Mouse (Mus musculus) liver, embryonic 12.5 days (tissue): ENCODE measurements around the gene Adh7. TPM values are rescaled to one million over a fixed set of nuclear protein-coding genes. Genes with fewer than 3 reads are reported as not detected.

Experiments used
- ATAC-seq: fragments of 200-750 bp; cut with Nextera tagmentation; 2 replicates; pipeline ENCODE4 v1.8.0; 2017; ENCODE audit warnings: moderate number of reproducible peaks, mild to moderate bottlenecking, moderate library complexity
- H3K27ac ChIP-seq: fragments of 300-500 bp; sonication (generic); 2 replicates; pipeline ENCODE4 v1.5.1; 2016; ENCODE audit warnings: mild to moderate bottlenecking
- H3K27me3 ChIP-seq: fragments of 300-500 bp; sonication (generic); replicated peaks from 2 replicates; pipeline ENCODE4 v1.6.1; 2016; ENCODE audit warnings: mild to moderate bottlenecking, moderate library complexity
- H3K36me3 ChIP-seq: fragments of 300-500 bp; sonication (generic); 2 replicates; pipeline ENCODE4 v1.6.1; 2016; ENCODE audit warnings: mild to moderate bottlenecking, moderate library complexity
- H3K4me1 ChIP-seq: fragments of 300-500 bp; sonication (generic); 2 replicates; pipeline ENCODE4 v1.6.1; 2016
- H3K4me2 ChIP-seq: fragments of 300-500 bp; sonication (generic); 2 replicates; pipeline ENCODE4 v1.6.1; 2016; ENCODE audit warnings: mild to moderate bottlenecking, moderate library complexity
- H3K4me3 ChIP-seq: fragments of 300-500 bp; sonication (generic); 2 replicates; pipeline ENCODE4 v1.5.1; 2016; ENCODE audit warnings: mild to moderate bottlenecking, moderate library complexity
- H3K9ac ChIP-seq: fragments of 300-500 bp; sonication (generic); 2 replicates; pipeline ENCODE4 v1.6.1; 2016; ENCODE audit warnings: mild to moderate bottlenecking, moderate library complexity
- H3K9me3 ChIP-seq: fragments of 300-500 bp; sonication (generic); replicated peaks from 2 replicates; pipeline ENCODE4 v1.6.1; 2016; ENCODE audit warnings: mild to moderate bottlenecking, moderate library complexity
- WGBS: fragments of 180-500 bp; shearing (Covaris S2); methylation state at CpG from one replicate; pipeline ENCODE4 v1.1.7; 2016; ENCODE audit not compliant: insufficient replicate concordance; 5-methylcytosine and 5-hydroxymethylcytosine counted together
- polyA plus RNA-seq: library from polyadenylated mRNA; unstranded; fragments of >200 nt; fragmentation: Nextera tagmentation; extraction: Ambion mirVana; gene quantifications from 2 replicates; pipeline ENCODE4 v1.2.1, GENCODE M21; 2016

The Adh7 gene
- polyA plus RNA-seq, 1 experiment from 2014 or later: 0.26 TPM

DNA sequence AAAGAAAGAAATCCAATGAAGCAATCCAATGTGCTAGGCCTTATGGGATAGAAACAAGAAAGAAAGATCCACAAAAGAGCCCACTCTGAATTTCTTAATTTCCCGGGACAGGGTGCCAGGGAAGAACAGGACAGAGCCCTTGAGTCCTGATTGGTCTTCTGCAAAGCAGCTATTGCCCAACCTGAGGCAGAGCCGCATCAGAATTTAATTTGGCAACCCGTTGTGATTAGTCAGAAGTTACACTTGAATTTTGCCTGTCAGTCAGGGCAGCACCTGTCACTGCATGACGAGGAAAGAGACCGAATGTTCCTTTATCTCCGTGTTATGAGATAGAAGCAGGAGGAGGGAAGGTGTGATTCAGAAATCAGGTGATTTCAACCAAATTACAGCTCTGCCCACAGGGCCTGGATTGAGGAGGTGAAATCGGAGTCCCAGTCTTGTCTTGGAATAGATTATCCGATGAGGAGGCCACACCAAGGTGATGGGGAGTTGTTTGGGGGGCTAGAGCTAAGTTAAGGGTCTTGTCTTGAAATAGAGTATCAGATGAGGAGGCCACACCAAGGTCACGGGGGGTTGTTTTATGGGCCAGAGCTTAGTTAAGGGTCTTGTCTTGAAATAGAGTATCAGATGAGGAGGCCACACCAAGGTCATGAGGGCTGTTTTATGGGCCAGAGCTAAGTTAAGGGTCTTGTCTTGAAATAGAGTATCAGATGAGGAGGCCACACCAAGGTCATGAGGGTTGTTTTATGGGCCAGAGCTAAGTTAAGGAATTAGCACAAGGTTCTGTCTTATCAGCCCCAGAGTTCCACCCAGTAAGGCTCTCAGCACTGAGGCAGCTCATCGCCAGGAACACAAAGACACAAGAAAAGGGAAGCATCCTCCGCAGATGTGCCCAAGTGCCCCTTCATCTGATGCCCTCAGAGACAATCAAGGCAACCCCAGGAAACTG, 43.4 kb downstream of the Adh7 start, which contains the start of gene Adh1:
Adh1 (plus strand) TSS at position 271 of the 949 bp plus-strand sequence.
- H3K27ac ChIP-seq: no peak within 1 kb of the TSS
- 56% methylated on average over 11 of the region's 11 CpGs for WGBS
- no peaks in the 10 kb centered on the region for H3K9me3 ChIP-seq
- no peaks in the 10 kb centered on the region for H3K36me3 ChIP-seq
- no peak within 1 kb of the TSS for H3K4me3 ChIP-seq
- no peaks in the 10 kb centered on the region for H3K4me1 ChIP-seq
- H3K27me3 ChIP-seq: no peaks in the 10 kb centered on the region
- no peak for ATAC-seq
- H3K9ac ChIP-seq: no peak within 1 kb of the TSS
- no peak within 1 kb of the TSS for H3K4me2 ChIP-seq

DNA sequence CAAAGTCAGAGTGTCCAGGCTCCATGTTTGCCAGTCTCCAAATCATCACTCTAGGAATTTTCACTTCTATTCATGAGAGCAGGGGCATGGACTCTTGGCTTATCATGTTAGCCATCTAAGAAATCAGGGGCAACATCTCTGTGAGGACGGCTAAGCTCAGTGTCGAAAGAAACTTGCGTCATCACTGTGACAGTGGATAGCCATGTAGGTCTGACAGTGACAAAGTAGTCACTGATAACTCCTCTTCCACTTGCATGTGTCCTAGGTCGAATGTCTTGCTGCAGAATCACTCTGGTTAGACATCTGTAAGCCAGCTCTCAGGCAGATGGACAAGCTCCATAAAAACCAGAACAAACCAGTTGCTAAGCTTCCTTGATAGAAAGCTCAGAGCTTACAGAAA, 45.0 kb downstream of the Adh7 start:
- Histone ChIP-seq H3K27me3 (no peaks in the 10 kb centered on the region), H3K4me3 (no peak overlapping the region), H3K4me1 (no peaks in the 10 kb centered on the region), H3K9ac (no peak overlapping the region), H3K27ac (no peak overlapping the region), H3K36me3 (no peaks in the 10 kb centered on the region), H3K9me3 (no peaks in the 10 kb centered on the region), H3K4me2 (no peak overlapping the region)
- no peak for ATAC-seq
- WGBS: 49% methylated on average over 4 of the region's 4 CpGs

DNA sequence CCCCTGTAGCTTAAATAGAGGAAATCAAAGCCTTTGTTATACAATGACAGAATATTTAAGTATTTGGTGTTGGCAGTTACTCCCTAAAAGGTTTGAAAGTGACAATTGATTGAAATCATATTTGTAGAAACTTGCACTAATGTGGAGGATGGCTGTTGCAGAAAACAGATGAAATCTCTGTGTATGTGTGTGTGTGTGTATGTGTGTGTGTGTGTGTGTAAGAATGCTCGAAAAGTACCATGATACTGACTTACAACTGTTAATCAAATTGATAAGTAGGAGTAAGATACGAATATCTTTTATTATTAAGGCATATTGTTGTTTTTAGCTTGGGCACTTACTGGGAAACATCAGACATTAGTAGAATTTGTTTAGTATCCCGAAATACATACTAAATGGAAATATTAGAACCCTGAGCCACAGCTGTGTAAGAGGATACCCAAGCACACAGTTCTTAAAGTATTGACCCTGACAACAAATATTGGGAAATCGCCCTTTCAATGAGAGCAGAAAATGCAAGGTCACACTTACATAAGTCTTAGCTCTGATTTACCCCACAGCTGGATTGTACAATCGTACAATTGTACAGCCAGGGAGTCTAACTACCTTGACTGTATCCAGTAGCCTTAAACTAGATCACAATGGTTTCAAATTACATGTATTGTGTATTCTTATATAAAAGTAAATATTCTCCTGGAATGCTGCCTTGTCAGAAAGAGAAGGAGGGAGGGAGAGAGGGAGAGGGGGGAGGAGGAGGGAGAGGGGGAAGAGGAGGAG, 45.8 kb downstream of the Adh7 start:
- ATAC-seq: no peak
- H3K27me3 ChIP-seq: no peaks in the 10 kb centered on the region
- WGBS: 45% methylated on average over 5 of the region's 5 CpGs

DNA sequence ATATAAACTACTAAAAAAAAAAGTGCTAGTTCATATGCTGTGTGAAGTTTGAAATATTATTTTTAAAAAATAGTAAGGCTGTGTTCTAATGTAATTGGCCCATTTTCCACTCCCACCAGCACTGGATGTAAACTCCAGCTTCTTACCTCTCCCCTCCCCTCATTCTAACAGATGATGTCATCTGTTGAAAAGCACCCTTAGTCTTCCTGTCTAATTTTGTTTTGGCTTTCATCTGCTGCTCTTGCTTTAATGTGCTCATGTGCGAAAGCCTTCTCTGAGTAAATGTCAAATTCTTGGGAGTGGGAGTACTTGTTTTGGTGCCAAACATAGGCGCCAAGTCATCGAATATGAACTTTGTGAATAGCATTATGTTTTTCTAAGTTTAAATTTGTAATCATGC, 47.1 kb downstream of the Adh7 start:
- no peak overlapping the region for H3K4me2 ChIP-seq
- H3K9ac ChIP-seq: no peak overlapping the region
- H3K36me3 ChIP-seq: no peaks in the 10 kb centered on the region
- no peak overlapping the region for H3K4me3 ChIP-seq
- no peaks in the 10 kb centered on the region for H3K4me1 ChIP-seq
- no peaks in the 10 kb centered on the region for H3K27me3 ChIP-seq
- ATAC-seq: no peak
- WGBS: 68% methylated on average over 3 of the region's 3 CpGs
- no peaks in the 10 kb centered on the region for H3K9me3 ChIP-seq
- H3K27ac ChIP-seq: no peak overlapping the region

More for the DNA sequence above, 45.8 kb downstream of the Adh7 start:
- Histone ChIP-seq H3K27ac (no peak overlapping the region), H3K4me2 (no peak overlapping the region), H3K4me1 (no peaks in the 10 kb centered on the region), H3K9ac (no peak overlapping the region), H3K4me3 (no peak overlapping the region), H3K9me3 (no peaks in the 10 kb centered on the region), H3K36me3 (no peaks in the 10 kb centered on the region)

DNA sequence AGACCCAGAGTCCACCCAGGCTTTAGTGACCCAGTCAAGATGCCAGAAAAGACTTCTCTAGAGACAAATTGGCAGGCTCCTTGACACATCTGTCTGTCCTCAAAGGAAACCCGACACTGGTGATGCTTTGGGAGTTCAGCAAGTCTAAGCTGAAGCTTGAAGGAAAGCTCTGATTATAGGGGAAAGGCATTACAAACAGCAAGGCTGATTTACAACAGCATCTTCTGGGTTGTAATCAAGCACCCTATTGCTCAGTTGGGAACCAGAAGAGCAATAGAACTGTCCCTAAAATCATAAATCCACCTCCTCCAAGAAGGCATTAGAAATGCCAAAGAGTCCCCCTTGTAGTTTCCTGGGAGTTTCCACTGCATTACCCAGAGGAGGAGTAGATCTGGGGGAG, 52.9 kb downstream of the Adh7 start:
- H3K4me3 ChIP-seq: no peak overlapping the region
- no peak overlapping the region for H3K4me2 ChIP-seq
- no peak overlapping the region for H3K9ac ChIP-seq
- no peaks in the 10 kb centered on the region for H3K4me1 ChIP-seq
- H3K9me3 ChIP-seq: no peaks in the 10 kb centered on the region
- H3K36me3 ChIP-seq: no peaks in the 10 kb centered on the region
- ATAC-seq: no peak
- 31% methylated on average over 1 of the region's 1 CpGs for WGBS
- H3K27ac ChIP-seq: no peak overlapping the region
- H3K27me3 ChIP-seq: no peaks in the 10 kb centered on the region

DNA sequence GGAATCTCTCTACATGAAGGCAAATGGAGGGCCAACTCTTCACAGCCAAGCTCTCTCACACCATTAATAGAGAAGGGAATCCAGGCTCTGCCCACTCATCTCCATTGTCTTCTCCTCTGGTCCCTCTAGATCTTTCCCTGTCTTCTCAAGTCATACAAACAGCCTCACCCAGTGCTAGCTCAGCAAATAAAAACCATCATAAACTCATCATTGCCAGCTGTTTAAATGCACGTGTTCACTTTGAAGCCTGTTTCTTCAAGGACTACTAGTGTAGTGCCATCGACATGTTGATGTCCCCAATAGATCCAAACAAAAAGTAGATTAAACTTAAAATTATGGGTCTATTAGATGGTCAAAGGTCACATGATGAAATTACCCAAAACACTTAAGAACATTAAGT, 53.7 kb downstream of the Adh7 start:
- no peaks in the 10 kb centered on the region for H3K27me3 ChIP-seq
- no peak overlapping the region for H3K9ac ChIP-seq
- H3K4me2 ChIP-seq: no peak overlapping the region
- ATAC-seq: no peak
- H3K4me3 ChIP-seq: no peak overlapping the region
- H3K4me1 ChIP-seq: no peaks in the 10 kb centered on the region
- no peaks in the 10 kb centered on the region for H3K9me3 ChIP-seq
- WGBS: 70% methylated on average over 2 of the region's 2 CpGs
- no peaks in the 10 kb centered on the region for H3K36me3 ChIP-seq
- H3K27ac ChIP-seq: no peak overlapping the region

DNA sequence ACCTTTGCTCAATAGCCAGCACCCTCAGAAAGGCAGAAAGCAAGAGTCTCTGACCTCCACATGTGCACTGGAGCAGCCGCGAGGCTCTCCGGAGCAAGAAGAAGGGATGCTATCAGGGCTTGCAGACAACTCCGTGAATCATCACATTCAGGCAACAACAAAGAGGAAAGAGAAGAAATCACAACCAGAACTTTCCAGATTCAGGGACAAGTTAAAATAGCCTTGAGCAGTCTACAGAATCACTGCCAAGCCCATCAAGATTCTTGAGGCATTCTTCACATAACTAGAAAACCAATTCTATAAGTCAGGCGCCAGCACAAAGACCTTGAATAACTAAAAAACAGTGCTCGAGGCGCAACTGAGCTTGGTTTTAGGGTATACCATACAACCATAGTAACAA, 55.5 kb downstream of the Adh7 start:
- 76% methylated on average over 7 of the region's 7 CpGs for WGBS
- Histone ChIP-seq H3K4me1 (no peaks in the 10 kb centered on the region), H3K9ac (no peak overlapping the region)

DNA sequence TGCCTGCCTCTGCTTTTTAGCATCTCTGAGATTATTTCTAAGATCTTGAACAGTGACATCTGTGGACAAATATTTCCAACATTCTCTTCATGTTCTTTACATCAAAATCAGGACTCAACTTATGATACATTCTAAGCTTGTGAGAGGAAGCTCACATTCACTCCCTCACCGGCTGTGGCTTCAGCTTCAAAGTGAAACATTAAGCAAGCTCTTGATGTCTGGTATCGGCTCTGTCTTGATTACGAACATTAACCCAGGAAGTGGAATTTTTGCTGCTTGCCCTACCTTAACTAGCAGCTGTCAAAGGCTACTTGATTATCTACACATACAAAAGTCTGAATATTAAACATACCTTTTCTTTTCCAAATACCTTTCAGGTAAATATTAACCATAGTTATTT, 57.5 kb downstream of the Adh7 start:
- 63% methylated on average over 3 of the region's 3 CpGs for WGBS
- H3K9ac ChIP-seq: no peak overlapping the region
- H3K4me2 ChIP-seq: no peak overlapping the region

More for the DNA sequence above, 55.5 kb downstream of the Adh7 start:
- Histone ChIP-seq H3K9me3 (no peaks in the 10 kb centered on the region), H3K36me3 (no peaks in the 10 kb centered on the region), H3K4me3 (no peak overlapping the region), H3K27me3 (no peaks in the 10 kb centered on the region), H3K27ac (no peak overlapping the region), H3K4me2 (no peak overlapping the region)
- ATAC-seq: no peak

DNA sequence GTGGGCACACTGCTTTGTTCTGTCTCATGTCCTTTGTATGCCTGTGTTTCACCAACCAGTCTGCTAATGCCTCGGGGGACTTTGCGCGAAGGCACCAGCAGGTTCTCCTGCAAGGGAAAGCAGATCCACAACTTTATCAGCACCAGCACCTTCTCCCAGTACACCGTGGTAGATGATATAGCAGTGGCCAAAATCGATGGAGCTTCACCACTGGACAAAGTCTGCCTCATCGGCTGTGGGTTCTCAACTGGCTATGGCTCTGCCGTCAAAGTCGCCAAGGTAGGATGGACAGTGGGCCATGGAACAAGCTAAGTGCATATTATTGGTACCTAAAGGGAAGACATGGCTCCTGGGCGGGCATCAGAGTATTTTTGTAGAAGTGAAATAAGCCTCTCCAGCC, 65.0 kb downstream of the Adh7 start:
- Histone ChIP-seq H3K4me2 (no peak overlapping the region), H3K27ac (no peak overlapping the region), H3K4me1 (no peaks in the 10 kb centered on the region), H3K27me3 (no peaks in the 10 kb centered on the region), H3K9me3 (no peaks in the 10 kb centered on the region), H3K9ac (no peak overlapping the region), H3K36me3 (no peaks in the 10 kb centered on the region), H3K4me3 (no peak overlapping the region)
- no peak for ATAC-seq
- WGBS: 76% methylated on average over 9 of the region's 9 CpGs

More for the DNA sequence above, 57.5 kb downstream of the Adh7 start:
- ATAC-seq: no peak
- Histone ChIP-seq H3K9me3 (no peaks in the 10 kb centered on the region), H3K4me3 (no peak overlapping the region), H3K27ac (no peak overlapping the region), H3K4me1 (no peaks in the 10 kb centered on the region), H3K27me3 (no peaks in the 10 kb centered on the region), H3K36me3 (no peaks in the 10 kb centered on the region)

Other genes starting within 250 kb of the Adh7 start
- 22.0 and 22.7 TPM in 2 replicates for gene Dapp1, start 236.2 kb upstream of the Adh7 start, polyA plus RNA-seq
- gene 1110002E22Rik, start 152.7 kb upstream of the Adh7 start, polyA plus RNA-seq: 0.04 TPM in 2 replicates
- gene Gm5105, start 150.4 kb upstream of the Adh7 start, polyA plus RNA-seq: 0.10 TPM in 1 of 2 replicates, not detected in the other
- 8.8 and 11.0 TPM in 2 replicates for gene Trmt10a, start 74.3 kb upstream of the Adh7 start, polyA plus RNA-seq
- 36.3 and 37.0 TPM in 2 replicates for gene Mttp, start 72.8 kb upstream of the Adh7 start, polyA plus RNA-seq
- gene 4930579F01Rik, start 23.9 kb upstream of the Adh7 start, polyA plus RNA-seq: not detected in 2 replicates
- 0.92 and 0.97 TPM in 2 replicates for gene Adh1, start 43.2 kb downstream of the Adh7 start, polyA plus RNA-seq
- not detected in 2 replicates for gene Adh6a, start 95.5 kb downstream of the Adh7 start, polyA plus RNA-seq
- 0.41 and 0.68 TPM in 2 replicates for gene Adh6b, start 124.0 kb downstream of the Adh7 start, polyA plus RNA-seq
- 0.20 TPM in 1 of 2 replicates, not detected in the other for gene Adh4, start 197.7 kb downstream of the Adh7 start, polyA plus RNA-seq
- 96.7 and 98.9 TPM in 2 replicates for gene Adh5, start 225.3 kb downstream of the Adh7 start, polyA plus RNA-seq